Mouse (Mus musculus) gastrocnemius, postnatal 4 days (tissue): ENCODE measurements at regions not wholly inside any gene's neighbourhood (a gene's known extent, or its start where the extent isn't known, plus 50 kb on each side); places are given as distances from the start of the nearest gene placed in this dataset.
"Not testable (repeated sequence)": the region's sequence is repeated elsewhere in the genome, so short reads cannot be mapped to it uniquely, and the experiment has no call there.

Source experiments
- DNase-seq, 2 experiments: peaks; one replicate each; pipeline ENCODE4 v3.0.0; 2021 to 2022; ENCODE audit warnings: low spot score in 2 of 2, mixed read lengths in 2 of 2

DNA sequence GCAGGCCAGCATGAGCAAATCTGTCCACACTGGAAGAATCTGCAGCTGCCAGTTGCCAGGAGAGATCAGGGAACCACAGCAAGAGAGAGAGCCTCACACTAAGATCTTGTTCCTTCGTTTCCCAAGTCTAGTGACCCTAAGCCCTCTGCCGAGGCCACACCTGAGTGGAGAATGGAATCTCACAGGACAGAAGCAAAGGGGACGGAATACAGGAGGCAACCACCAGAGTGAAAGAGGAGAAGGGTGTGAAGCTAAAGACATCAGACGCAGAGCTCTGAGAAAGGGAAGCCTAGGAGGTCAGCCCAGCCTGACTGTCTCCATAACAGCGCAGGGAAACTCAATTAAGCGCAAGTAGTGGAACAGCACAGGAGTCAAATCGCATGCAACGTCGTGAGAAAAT is 75.0 kb downstream of the Suds3 start:
- no peak for DNase-seq

DNA sequence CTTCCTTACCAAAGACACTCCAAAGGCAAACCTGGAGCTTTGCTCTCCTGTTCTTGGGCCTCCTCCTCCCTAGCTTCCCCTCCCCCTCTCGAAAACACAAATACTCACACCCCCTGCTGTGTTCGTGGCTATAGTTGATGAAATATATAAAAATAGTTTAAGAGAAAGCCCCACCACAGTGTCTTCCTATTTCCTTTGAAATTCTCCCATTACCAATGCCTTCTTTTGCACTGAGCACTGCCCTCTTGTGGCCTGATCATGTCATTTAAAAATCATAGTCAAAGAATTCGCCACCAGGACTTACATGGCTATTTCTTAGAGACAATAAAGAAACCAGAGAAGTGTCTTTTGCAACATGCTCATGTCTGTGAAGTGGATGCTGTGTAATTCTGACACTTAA is 78.7 kb downstream of the Suds3 start:
- DNase-seq: no peak

DNA sequence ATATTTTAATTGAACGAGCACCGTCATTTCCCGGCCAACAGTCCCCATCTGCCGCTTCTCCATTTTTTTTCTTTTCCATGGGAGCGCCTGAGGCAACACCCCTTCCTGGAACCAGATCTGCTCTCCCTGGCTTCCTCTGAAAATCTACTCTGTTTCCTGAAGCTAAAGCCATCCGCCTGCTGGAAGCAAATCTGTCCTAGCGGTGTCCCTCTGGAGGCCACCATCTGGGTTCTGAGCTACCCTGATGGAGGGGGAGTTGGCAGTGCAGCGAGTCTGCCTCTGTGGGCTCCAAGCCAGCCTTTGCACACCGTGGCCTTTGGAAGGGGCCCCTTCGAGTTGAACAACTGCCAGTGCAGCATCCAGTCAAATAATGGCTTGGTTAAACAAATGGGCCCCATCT is 83.8 kb downstream of the Suds3 start:
- no peak for DNase-seq

DNA sequence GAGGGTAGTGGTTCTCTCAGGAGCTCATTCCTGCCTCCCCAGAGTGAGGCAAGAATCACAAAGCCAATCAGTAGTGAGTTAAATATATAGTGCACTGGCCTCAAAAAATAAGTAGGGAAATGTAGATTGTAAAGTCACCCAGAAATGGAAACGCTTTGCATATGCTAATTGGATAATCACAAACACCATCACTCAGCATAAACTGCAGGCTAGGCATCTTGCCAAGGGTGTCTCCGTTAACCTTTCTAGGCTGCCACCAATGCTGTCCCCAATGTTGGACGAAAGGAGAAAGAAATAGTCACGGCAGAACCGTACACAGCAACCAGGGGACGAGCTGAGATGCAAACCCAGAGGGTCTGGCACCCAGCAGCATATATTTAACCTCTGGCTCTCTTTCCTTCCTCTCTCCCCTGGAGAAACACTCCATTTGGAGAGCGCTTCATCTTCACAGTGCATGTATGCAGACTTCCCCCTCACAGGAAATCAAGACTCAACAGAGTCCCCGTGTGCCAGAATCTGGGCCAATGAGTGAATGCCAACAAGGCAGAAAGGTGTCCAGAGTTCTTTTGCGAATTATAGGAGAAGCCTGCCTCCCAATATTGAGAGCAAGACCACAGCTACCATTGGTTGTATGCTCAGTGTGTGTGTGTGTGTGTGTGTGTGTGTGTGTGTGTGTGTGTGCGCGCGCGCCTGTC is 90.1 kb downstream of the Suds3 start:
- DNase-seq: no peak

DNA sequence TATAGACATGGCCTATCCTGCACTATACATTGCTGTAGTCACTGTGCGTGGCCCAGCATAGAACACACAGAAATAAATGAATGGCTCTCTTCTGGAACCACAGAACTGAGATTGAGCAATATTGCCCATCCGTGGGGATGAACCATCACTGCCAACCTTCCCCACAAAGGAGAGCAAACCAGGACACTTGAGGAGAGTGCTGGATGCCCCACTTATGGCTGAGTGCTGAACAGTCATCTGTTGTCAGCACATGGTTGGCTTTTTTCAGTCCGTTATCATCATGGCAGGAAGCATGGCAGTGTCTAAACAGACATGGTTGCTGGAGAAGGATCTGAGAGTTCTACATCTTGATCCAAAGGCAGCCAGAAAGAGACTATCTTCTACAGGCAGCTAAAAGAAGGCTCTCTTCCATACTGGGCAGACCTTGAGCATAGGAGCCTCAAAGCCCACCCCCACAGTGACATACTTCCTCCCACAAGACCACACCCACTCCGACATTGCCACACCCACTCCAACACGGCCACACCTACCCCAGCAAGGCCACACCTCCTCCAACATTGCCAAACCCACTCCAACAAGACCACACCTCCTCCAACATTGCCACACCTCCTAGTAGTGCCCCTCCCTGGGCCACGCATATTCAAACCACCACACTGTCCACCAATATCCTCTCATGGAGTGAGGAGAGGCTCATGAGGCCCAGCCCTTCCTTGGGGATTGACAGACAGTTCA is 97.3 kb downstream of the Suds3 start:
- DNase-seq: no peak

DNA sequence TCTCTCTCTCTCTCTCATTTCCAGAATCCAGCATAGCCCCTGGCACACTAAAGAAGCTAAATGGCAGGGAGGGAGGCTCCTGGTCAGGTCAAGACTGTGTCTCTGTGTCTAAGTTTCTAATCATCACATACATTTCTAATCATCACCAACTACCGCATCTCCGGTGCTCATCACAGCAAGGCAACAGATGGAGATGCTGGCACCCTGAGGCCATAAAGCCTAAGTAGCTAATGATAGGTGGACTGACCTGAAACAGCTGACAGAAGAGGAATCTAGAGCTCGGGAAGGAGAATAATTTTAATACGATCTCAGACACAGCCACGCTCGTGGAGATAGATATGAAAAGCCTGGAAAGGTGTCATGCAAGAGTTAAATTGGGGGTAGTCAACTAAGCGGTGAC is 104.8 kb downstream of the Suds3 start:
- no peak for DNase-seq

DNA sequence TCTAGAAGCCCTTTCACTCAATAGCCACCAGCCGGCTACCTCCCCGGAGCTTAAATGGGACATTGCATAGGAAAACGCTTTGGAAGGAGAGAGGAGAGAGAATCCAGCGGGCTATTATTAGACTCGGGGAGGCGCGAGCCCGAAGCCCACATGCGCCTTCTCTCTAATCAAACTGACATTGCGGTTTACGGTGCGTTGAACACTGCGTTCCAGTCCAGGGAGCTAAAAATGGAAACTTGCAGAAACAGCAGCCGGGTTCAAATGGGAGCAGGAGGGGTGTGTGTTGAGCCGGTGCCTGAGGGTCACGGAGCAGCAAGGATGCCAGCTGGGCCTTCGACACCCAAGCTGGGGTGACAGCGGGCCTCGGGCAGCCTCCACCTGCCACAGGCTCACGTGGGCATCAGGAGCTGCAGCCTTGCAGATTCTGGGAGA is 115.1 kb downstream of the Suds3 start:
- peak in 1 of 2 experiments; percentile 16 for DNase-seq

DNA sequence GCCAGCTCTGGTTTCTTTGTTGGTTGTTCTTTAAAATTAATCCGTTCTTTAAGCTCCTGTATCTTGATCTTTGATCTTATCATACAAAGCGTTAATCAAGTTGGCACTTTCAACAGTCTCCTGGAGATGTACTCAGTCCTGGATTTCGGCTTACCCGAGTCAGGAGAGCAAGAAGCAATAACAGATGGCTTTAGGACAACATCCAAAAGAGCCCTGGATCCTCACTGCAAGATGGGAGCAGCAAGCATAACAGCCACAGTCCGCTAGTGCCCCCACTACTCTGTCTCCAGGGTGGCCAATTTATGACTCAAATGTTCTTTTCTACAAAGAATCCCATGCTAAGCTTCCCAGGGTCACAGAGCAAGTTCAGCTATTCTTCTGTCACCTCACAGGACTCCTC is 121.4 kb downstream of the Suds3 start:
- no peak for DNase-seq

DNA sequence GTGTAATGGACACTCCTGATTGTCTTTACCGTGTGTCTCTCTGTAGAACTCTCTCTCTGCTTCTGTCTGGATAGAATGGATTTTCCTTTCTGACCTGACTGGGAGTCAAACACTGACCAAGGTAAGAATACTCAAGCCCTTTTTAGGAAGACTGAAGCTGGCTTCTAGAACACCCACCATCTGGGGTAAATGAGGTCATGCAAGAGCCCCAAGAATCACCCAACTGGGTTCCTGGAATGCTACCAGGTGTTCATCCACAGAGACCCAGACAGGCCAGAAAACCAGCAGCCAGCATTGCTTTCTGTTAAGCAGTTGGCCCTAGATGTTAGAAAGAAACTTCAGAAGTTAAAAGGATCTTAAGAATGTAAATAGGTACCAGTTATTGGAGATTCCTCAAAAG is 122.2 kb downstream of the Suds3 start:
- DNase-seq: no peak

DNA sequence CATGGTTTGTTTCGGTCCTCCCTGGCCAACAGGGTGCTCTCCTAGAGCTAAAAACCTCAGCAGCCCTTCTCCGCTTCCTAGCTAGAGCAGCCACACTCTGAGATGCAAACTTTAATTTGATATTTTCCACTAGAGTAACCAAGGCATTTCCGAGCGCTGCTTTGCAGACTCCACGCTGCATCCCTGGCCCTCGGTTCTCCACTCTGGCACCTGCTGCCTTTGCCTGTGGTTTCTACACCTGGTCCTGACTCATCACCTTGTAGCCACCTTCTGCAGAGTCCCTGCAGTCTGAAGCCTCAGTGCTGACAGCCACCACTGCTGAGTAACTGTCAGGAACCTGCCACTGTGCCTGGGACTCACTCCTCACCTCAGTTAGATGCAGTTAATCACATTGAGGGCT is 124.5 kb downstream of the Suds3 start:
- no peak for DNase-seq

DNA sequence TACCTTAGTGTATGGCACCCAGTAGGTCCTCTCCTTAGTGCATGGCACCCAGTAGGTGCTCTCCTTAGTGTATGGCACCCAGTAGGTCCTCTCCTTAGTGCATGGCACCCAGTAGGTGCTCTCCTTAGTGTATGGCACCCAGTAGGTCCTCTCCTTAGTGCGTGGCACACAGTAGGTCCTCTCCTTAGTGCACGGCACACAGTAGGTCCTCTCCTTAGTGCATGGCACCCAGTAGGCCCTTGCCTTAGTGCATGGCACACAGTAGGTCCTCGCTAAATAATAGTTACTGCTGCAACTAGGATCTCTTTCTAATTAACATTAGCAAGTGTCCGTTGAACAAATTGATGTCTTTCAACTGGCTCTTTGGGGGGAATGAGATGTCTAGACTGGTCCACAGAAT is 144.4 kb downstream of the Suds3 start:
- DNase-seq: not testable (repeated sequence)

DNA sequence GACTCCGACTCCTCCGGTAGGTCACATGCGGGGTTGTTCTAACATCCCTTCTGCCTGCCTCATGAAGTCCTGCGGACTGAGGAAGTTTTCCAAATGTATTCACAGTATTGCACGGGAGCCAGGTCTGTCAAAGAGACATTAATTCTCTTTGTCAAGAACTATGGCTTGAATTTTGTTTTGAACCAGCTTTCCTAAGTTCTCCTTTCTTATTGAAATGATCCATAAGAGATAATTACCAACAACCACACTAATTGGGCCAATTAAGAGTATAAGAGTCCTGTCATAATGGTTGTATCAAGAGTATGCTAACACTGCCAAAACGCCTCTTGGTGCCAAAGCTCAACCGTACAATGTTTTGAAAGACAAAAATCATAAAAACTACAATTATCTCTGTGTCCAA is 151.7 kb downstream of the Suds3 start:
- no peak for DNase-seq

DNA sequence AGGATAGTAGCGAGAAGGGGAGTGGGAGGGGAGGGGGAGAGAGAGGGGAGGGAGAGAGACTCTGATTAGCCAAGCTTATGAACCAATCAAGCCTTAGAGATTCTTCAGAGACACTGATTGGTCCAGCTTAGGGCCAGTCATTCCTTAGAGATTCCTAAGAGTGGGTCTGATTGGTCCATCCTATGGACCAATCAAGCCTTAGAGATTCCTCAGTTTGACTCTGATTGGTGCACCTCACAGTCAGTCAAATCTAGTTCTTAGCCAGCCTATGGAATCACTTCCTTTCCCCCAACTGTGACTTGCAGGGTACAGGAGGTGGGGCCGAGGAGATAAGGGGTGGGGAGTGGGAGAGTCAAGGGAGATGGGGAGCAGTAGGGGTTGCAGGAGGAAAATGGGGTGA is 152.8 kb downstream of the Suds3 start:
- no peak for DNase-seq

DNA sequence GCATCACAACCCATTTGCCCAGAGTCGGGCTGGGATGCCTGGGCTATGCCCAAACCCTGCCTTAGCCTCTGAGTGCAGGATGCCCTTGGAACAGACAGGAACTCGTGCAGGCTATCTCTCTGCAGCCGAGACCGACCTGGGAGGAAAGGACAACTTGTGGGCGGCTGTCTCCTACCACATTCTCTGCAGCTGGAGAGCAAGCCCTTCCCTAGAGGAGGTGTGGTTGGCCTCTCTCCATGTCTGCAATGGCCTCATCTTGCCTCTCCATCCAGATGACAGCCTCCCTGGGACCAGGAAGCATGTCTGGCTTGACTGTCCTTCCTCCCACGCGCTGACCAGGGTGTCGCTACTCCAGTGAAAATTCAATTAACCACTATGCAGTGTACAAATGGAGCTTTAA is 155.9 kb downstream of the Suds3 start:
- DNase-seq: no peak

DNA sequence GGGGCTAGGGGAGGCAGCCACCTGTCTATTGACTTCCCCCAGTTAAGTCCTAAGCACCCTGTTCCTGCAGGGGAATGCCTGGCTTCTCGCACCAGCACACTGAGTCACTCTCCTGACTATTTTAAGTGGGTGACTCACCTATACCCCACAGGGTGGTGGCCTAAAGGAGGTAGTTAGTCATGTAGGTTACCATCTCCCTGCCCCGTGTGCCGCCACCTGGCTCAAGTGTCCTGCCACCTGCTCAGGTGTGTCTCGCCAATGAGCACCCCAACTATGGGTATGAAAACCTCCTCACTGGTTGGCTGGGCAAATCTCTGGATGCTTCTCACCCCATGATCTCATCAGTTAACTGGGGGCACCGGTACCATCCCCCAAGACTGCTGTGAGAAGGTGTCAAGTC is 157.8 kb downstream of the Suds3 start:
- no peak for DNase-seq

DNA sequence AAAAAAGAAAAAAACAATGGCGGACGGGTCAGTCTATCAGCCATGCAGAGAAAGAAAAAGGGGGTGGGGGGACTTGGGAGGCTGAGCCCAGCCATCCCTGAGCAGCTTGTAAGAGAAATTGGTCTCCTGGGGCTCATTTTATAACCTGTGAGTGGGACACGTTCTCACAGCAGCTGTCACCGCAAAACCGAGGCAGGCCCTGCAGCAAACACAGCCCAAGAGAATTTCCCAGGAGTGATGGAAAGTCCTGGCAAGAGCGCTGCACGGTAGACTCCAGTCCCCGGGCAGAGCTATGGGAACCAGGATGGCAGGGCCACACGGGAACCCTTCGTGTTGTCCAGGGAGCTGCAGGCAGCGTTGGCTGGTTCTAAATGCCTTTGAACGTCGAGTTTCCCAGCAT is 159.3 kb downstream of the Suds3 start:
- no peak for DNase-seq

DNA sequence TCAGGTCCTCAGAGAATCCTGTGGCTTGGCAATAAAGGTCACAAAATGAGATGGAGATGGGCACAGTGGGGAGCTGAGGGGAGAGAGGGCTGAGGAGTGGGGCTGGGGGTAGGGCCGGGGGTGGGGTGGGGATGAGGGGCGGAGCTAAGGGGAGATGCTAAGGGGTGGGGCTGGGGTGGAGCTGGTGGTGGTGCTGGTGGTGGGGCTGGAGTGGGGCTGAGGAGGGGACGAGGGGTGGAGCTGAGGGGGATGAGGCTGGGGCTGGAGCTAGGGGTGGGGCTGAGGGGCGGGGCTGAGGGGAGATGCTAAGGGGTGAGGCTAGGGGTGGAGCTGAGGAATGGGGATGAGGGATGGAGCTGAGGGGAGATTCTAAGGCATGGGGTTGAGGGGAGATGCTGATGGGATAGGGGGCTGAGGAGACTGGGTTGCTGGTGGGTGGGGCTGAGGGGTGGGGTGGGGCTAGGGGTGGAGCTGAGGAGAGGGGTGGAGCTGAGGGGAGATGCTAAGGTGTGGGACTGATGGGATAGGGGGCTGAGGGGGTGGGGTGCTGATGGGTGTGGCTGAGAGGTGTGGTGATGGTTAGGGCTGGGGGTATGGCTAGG is 165.5 kb downstream of the Suds3 start:
- DNase-seq: no peak

DNA sequence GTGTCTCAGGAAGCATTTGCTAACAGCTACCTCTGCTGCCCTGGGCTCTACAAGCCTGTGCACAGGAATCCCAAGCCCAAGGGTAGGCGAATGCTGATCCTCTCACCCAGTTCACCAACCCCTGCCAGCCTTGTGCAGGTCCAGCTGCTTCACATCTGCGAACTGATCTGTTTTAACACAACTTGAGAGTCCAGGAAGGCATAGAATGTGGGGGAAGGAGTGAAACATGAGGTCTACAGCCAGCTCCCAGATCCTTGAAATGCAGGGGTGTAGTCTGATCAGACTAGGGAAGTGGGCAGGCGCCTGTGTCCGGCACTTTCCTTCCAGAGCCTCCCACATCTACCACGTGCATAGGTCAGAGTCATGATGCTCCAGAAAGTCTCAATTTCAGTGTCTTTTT is 181.3 kb downstream of the Suds3 start:
- no peak for DNase-seq

DNA sequence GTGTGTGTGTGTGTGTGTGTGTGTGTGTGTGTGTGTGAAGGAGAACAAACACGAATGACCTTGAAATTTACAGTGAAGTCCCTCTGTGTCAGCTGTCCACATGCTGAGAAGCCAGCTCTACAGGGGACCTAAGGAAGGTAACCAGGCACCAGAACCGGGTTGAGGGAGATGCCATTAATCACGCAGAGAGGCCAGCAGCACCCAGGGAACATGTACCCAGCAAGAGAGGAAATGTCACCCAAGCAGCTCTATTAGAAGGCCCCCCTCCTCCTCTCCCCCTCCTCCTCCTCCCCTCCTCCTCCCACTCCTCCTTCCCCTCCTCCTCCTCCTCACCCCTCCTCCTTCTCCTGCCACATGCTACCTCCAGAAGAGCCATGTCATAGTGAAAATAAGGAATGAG is 181.8 kb downstream of the Suds3 start:
- no peak for DNase-seq

DNA sequence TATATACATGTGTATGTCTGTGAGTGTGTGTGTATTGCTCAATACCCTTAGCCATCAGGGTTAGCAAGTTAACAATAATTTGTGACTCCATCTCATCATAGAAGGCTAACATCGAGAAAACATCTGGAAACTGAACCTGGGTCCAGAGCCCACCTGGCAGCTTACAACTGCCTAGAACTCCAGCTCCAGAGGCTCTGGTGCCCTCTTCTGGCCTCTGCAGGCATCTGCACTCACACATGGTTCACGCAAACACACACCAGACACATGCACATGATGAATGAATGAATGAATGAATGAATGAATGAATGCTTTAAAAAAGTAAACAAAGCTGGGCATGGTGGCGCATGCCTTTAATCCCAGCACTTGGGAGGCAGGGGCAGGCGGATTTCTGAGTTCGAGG is 182.8 kb downstream of the Suds3 start:
- no peak for DNase-seq

DNA sequence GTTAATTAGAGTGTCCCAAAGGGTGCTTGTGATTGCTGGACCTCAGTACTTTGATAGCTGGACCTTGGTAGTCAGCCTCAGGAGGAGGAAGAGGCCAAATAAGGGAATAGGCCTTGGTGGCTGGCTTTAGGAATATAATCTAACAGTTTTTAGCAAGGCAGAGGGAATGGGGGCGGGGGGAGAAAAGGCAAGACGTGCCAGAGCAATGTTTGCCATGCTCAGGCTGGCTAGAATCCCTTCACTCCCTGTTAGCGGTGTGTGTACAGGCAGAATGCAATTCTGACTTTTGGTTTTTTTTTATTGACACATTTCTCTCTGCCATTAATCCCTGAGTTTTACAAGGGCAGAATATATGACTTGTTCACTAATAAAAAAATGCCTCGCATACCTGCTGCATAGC is 192.2 kb downstream of the Suds3 start:
- DNase-seq: no peak

DNA sequence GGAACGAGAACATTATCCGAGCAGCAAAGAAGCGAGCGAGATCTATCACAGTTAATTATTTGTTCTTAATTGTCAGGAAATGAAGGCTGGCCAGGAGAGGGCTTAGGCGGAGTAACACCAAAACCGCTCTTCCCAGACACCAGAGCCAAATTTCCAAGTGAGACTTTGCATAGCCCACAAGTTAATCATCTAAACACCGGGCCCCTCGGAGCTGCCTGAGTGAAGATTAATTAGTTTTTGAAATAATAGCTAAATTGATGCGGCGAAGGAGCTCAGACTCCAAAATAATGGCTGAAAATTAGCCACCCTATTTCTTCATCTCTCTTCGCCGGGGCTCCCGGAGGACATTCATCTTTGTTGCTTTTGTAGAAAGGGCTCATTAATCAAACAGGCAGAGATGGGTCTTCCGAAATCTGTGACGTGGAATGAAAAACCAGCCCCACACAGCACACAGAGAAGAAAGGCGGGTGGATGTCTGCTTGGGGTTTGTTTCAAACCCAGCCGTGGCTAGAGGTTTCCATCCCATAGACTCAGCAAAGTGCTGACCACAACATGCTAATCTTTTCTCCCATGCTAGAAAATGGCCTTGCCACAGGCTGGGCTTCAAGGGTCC is 193.7 kb downstream of the Suds3 start:
- no peak for DNase-seq
